Mouse (Mus musculus): ENCODE measurements at regions not wholly inside any gene's neighbourhood (a gene's known extent, or its start where the extent isn't known, plus 50 kb on each side); places are given as distances from the start of the nearest gene placed in this dataset.

GRCm38 (mm10) chr4:110120761-110121160 lies 142.9 kb downstream of the Dmrta2 start:
- WGBS, result 39% methylated on average over 9 of the region's 9 CpGs
- no peak for DNase-seq (ENCODE audit: low read depth, low spot score)

- WGBS, result 43% methylated on average over 5 of the region's 5 CpGs
- DNase-seq (ENCODE audit: low read depth, low spot score), result no peak
These were observed 143.6 kb downstream of the Dmrta2 start for GRCm38 (mm10) chr4:110121447-110121846.

- no peak for DNase-seq (ENCODE audit: low read depth, low spot score)
- WGBS, result 36% methylated on average over 6 of the region's 6 CpGs
These were observed 147.4 kb downstream of the Dmrta2 start for GRCm38 (mm10) chr4:110125067-110125784.

- 62% methylated on average over 3 of the region's 3 CpGs for WGBS
- no peak for DNase-seq (ENCODE audit: low read depth, low spot score)
These were observed 150.2 kb downstream of the Dmrta2 start for GRCm38 (mm10) chr4:110127941-110128520.

GRCm38 (mm10) chr4:110128918-110129317 lies 151.1 kb downstream of the Dmrta2 start:
- no peak for DNase-seq (ENCODE audit: low read depth, low spot score)
- WGBS, result 15% methylated on average over 1 of the region's 1 CpGs

- no peak for DNase-seq (ENCODE audit: low read depth, low spot score)
- 66% methylated on average over 3 of the region's 3 CpGs for WGBS
These were observed 151.7 kb downstream of the Dmrta2 start for GRCm38 (mm10) chr4:110129518-110129917.

GRCm38 (mm10) chr4:110132061-110132460 lies 154.2 kb downstream of the Dmrta2 start:
- DNase-seq (ENCODE audit: low read depth, low spot score), result no peak
- WGBS, result 47% methylated on average over 4 of the region's 4 CpGs

- no peak for DNase-seq (ENCODE audit: low read depth, low spot score)
- WGBS, result 44% methylated on average over 7 of the region's 7 CpGs
These were observed 156.2 kb downstream of the Dmrta2 start for GRCm38 (mm10) chr4:110134036-110134435.

GRCm38 (mm10) chr4:110145229-110145628 lies 167.4 kb downstream of the Dmrta2 start:
- DNase-seq (ENCODE audit: low read depth, low spot score), result no peak
- 85% methylated on average over 1 of the region's 1 CpGs for WGBS

- no peak for DNase-seq (ENCODE audit: low read depth, low spot score)
- WGBS, result 38% methylated on average over 15 of the region's 15 CpGs
These were observed 174.5 kb downstream of the Dmrta2 start for GRCm38 (mm10) chr4:110152103-110152946.
